21 mouse cellular contexts compared by ENCODE assay signal in the genomic region with DNA sequence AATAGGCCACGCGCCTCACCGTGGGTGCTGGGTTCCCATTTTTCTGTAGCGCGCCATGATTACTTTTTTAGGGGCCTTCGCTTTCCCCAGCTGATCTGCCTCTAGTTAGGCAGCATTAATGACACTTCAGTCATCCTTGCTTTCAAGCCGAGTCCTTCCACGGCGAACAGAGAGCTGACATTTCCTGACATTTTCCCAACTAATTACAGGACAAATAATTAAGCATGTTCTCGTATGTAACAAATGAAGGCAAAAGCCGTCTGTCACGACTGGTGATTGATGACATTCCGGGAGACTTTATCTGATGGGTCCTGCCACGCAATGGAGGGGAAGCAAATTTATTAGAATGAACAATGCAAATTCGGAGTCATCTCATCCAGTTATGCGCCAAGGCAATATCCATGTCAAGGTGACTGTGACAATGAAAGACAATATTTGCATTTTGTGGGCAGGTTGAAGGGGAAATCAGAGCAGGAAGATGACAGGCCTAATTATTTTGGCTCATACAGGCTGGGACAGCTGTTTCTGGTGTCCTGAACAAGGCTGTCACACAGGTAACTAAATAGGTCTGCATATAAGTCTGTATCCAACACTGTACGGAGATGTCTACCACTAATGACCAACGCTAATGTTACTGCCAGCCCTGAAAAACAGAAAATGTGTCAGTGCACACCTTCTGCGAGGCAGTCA.
DNase-seq lines count a peak whose midpoint lies in the region; ATAC-seq lines count a peak whose summit lies in the region.
"Had no signal": no experiment of that assay in that cellular context is flagged by ENCODE, and none has a peak within 500 bp of the region (broad histone marks: within the 10 kb centered on the region; RNA-seq: fewer than 3 reads in every experiment).

No protein-coding gene starts in this region.

- peak overlapping the region; percentile 43 for H3K4me2 ChIP-seq in heart, embryonic 13.5 days
- H3K4me2 ChIP-seq in heart, embryonic 11.5 days = no peak overlapping the region
- no peak overlapping the region for H3K4me2 ChIP-seq in midbrain, embryonic 11.5 days
- H3K4me2 ChIP-seq in hindbrain, embryonic 15.5 days = peak overlapping the region; percentile 50
- H3K4me2 ChIP-seq in neural tube, embryonic 15.5 days = peak overlapping the region; percentile 41; the same call in 1 of the 2 replicates
- H3K4me2 ChIP-seq: liver, embryonic 12.5 days had no signal

- WGBS in heart, embryonic 13.5 days = 79% methylated on average over 19 of the region's 19 CpGs
- 78% methylated on average over 19 of the region's 19 CpGs for WGBS in heart, embryonic 11.5 days (ENCODE audit: insufficient replicate concordance)
- WGBS in midbrain, embryonic 10.5 days = 91% methylated on average over 19 of the region's 19 CpGs
- 81% methylated on average over 19 of the region's 19 CpGs for whole genome bisulfite sequencing in midbrain, embryonic 11.5 days
- 40% methylated on average over 19 of the region's 19 CpGs for WGBS in hindbrain, embryonic 15.5 days
- 58% methylated on average over 19 of the region's 19 CpGs for WGBS in neural tube, embryonic 15.5 days

- peaks cover 37% of the 10 kb centered on the region for H3K27me3 ChIP-seq in heart, embryonic 13.5 days (replicated peaks)
- 0 out of 2 replicates have a peak, but pooled peaks cover 6% of the 10 kb centered on the region for H3K27me3 ChIP-seq in heart, embryonic 11.5 days (ENCODE audit: control insufficient read depth, insufficient read depth, low read length)
- H3K27me3 ChIP-seq in midbrain, embryonic 10.5 days (ENCODE audit: low read depth, poor library complexity, severe bottlenecking) = peaks cover 80% of the 10 kb centered on the region
- H3K27me3 ChIP-seq in midbrain, embryonic 11.5 days (ENCODE audit: control insufficient read depth, insufficient read depth, low read length) = peaks cover 30% of the 10 kb centered on the region
- H3K27me3 ChIP-seq in hindbrain, embryonic 15.5 days = peaks cover 10% of the 10 kb centered on the region
- peaks cover 48% of the 10 kb centered on the region for H3K27me3 ChIP-seq in neural tube, embryonic 15.5 days (replicated peaks)
- H3K27me3 ChIP-seq: liver, embryonic 12.5 days had no signal

- ATAC-seq in heart, embryonic 13.5 days (ENCODE audit: extremely low read depth, insufficient number of reproducible peaks, low FRiP score, low TSS enrichment) = no peak
- no peak for ATAC-seq in heart, embryonic 11.5 days (replicated peaks; ENCODE audit: insufficient number of reproducible peaks, low FRiP score, low TSS enrichment)
- ATAC-seq in midbrain, embryonic 11.5 days (ENCODE audit: low FRiP score) = no peak
- peak; percentile 38; the same call in 1 of the 2 replicates for ATAC-seq in hindbrain, embryonic 15.5 days (ENCODE audit: low FRiP score, low read depth)
- ATAC-seq in neural tube, embryonic 15.5 days (ENCODE audit: low FRiP score) = no peak
- ATAC-seq: intestine, embryonic 16.5 days; liver, embryonic 12.5 days had no signal

- H3K36me3 ChIP-seq in heart, embryonic 13.5 days = no peaks in the 10 kb centered on the region
- H3K36me3 ChIP-seq in heart, embryonic 11.5 days (ENCODE audit: control insufficient read depth, insufficient read depth, low read length) = no peaks in the 10 kb centered on the region
- no peaks in the 10 kb centered on the region for H3K36me3 ChIP-seq in midbrain, embryonic 10.5 days
- no peaks in the 10 kb centered on the region for H3K36me3 ChIP-seq in midbrain, embryonic 11.5 days (ENCODE audit: control insufficient read depth, insufficient read depth, low read length)
- no peaks in the 10 kb centered on the region for H3K36me3 ChIP-seq in hindbrain, embryonic 15.5 days
- no peaks in the 10 kb centered on the region for H3K36me3 ChIP-seq in neural tube, embryonic 15.5 days
- H3K36me3 ChIP-seq: liver, embryonic 12.5 days; midbrain, embryonic 12.5 days; neural tube, embryonic 12.5 days had no signal

- peaks cover 13% of the 10 kb centered on the region for H3K4me1 ChIP-seq in heart, embryonic 13.5 days
- peaks cover 3% of the 10 kb centered on the region; the same call in 1 of the 2 replicates for H3K4me1 ChIP-seq in heart, embryonic 11.5 days (ENCODE audit: control insufficient read depth, insufficient read depth, low read length)
- H3K4me1 ChIP-seq in midbrain, embryonic 10.5 days = peaks cover 73% of the 10 kb centered on the region
- H3K4me1 ChIP-seq in midbrain, embryonic 11.5 days (ENCODE audit: control insufficient read depth, insufficient read depth, low read length) = peaks cover 32% of the 10 kb centered on the region
- H3K4me1 ChIP-seq in hindbrain, embryonic 15.5 days (replicated peaks) = peaks cover 43% of the 10 kb centered on the region
- H3K4me1 ChIP-seq in neural tube, embryonic 15.5 days = peaks cover 38% of the 10 kb centered on the region
- H3K4me1 ChIP-seq: liver, embryonic 12.5 days had no signal

- no peak overlapping the region for H3K9ac ChIP-seq in heart, embryonic 13.5 days
- H3K9ac ChIP-seq in heart, embryonic 11.5 days (ENCODE audit: low read depth, low read length) = no peak overlapping the region
- H3K9ac ChIP-seq in midbrain, embryonic 11.5 days (ENCODE audit: low read length) = no peak overlapping the region
- H3K9ac ChIP-seq in hindbrain, embryonic 15.5 days = no peak overlapping the region
- H3K9ac ChIP-seq in neural tube, embryonic 15.5 days (replicated peaks) = no peak overlapping the region
- H3K9ac ChIP-seq: liver, embryonic 12.5 days; midbrain, embryonic 12.5 days; neural tube, embryonic 12.5 days had no signal

- H3K9me3 ChIP-seq in heart, embryonic 13.5 days = no peaks in the 10 kb centered on the region
- H3K9me3 ChIP-seq in heart, embryonic 11.5 days (replicated peaks; ENCODE audit: control insufficient read depth, low read length) = no peaks in the 10 kb centered on the region
- no peaks in the 10 kb centered on the region for H3K9me3 ChIP-seq in midbrain, embryonic 10.5 days (replicated peaks)
- no peaks in the 10 kb centered on the region for H3K9me3 ChIP-seq in midbrain, embryonic 11.5 days (ENCODE audit: control insufficient read depth, low read length)
- no peaks in the 10 kb centered on the region for H3K9me3 ChIP-seq in hindbrain, embryonic 15.5 days
- no peaks in the 10 kb centered on the region for H3K9me3 ChIP-seq in neural tube, embryonic 15.5 days (replicated peaks)
- H3K9me3 ChIP-seq: liver, embryonic 12.5 days; midbrain, embryonic 12.5 days; neural tube, embryonic 12.5 days had no signal

- no peak for DNase-seq in midbrain, embryonic 10.5 days (ENCODE audit: low spot score)
- no peak for DNase-seq in midbrain, embryonic 11.5 days (ENCODE audit: low spot score, missing footprints)
- DNase-seq in urinary bladder, adult 18-20 months (ENCODE audit: low spot score in 2 of 2) = no peak
- DNase-seq in urinary bladder, adult 2 months (ENCODE audit: low spot score) = no peak
- DNase-seq: adrenal gland, adult 8-10 months; cerebellum, adult 11 months; cerebellum, postnatal 36 days; gastrocnemius, postnatal 14 days; heart, adult 2 months; right cerebral cortex, postnatal 4 days; thymus, postnatal 4 days had no signal

- H3K27ac ChIP-seq in heart, embryonic 13.5 days (replicated peaks) = no peak overlapping the region
- no peak overlapping the region for H3K27ac ChIP-seq in heart, embryonic 11.5 days (ENCODE audit: low read depth, low read length)
- H3K27ac ChIP-seq in midbrain, embryonic 10.5 days (replicated peaks) = 0 out of 2 replicates have a peak overlapping the region, but pooled peaks have one; percentile 9
- no peak overlapping the region for H3K27ac ChIP-seq in midbrain, embryonic 11.5 days (ENCODE audit: low read depth, low read length)
- no peak overlapping the region for H3K27ac ChIP-seq in hindbrain, embryonic 15.5 days (replicated peaks)
- H3K27ac ChIP-seq in neural tube, embryonic 15.5 days (replicated peaks) = no peak overlapping the region
- H3K27ac ChIP-seq: heart, adult 2 months; layer of hippocampus, adult 2 months; left cerebral cortex, adult 2 months; liver, embryonic 12.5 days; midbrain, embryonic 12.5 days; neural tube, embryonic 12.5 days had no signal

- no peak overlapping the region for H3K4me3 ChIP-seq in heart, embryonic 13.5 days
- H3K4me3 ChIP-seq in heart, embryonic 11.5 days (ENCODE audit: low read depth, low read length) = no peak overlapping the region
- no peak overlapping the region for H3K4me3 ChIP-seq in midbrain, embryonic 10.5 days
- H3K4me3 ChIP-seq in midbrain, embryonic 11.5 days (ENCODE audit: low read depth, low read length) = no peak overlapping the region
- peak overlapping the region; percentile 13; the same call in 1 of the 2 replicates for H3K4me3 ChIP-seq in hindbrain, embryonic 15.5 days
- H3K4me3 ChIP-seq in neural tube, embryonic 15.5 days (replicated peaks) = no peak overlapping the region
- H3K4me3 ChIP-seq: heart, adult 2 months; layer of hippocampus, adult 2 months; left cerebral cortex, adult 2 months; liver, embryonic 12.5 days; midbrain, embryonic 12.5 days; neural tube, embryonic 12.5 days had no signal

Comparison
In these comparisons a context has a peak if more than half of its experiments do, and no peak if none do; other contexts are left out.
1. H3K4me2 ChIP-seq: peak in heart, embryonic 13.5 days (single experiment), hindbrain, embryonic 15.5 days (single experiment) and neural tube, embryonic 15.5 days (single experiment); none in heart, embryonic 11.5 days (single experiment) and midbrain, embryonic 11.5 days (single experiment).